Mouse (Mus musculus) liver, embryonic 14.5 days (tissue): Measurements from ENCODE around the gene Btbd16. TPM values are rescaled to one million over a fixed set of nuclear protein-coding genes. Genes with fewer than 3 reads are reported as not detected.

ENCODE experiments used
- ATAC-seq: fragments of 200-750 bp; cut with Nextera tagmentation; 2 replicates; pipeline ENCODE4 v1.8.0; 2017; ENCODE audit warnings: moderate number of reproducible peaks, mild to moderate bottlenecking, moderate library complexity; ENCODE audit not compliant: insufficient read depth
- DNase-seq, 3 experiments: peaks; one replicate each; pipeline ENCODE4 v3.0.0-alpha.2; 2012 to 2013; ENCODE audit warnings: low read depth in 3 of 3, low spot score in 3 of 3
- H3K27ac ChIP-seq: fragments of 300-500 bp; sonication (generic); 2 replicates; pipeline ENCODE4 v1.5.1; 2014; ENCODE audit warnings: moderate library complexity, mild to moderate bottlenecking, control low read depth, inconsistent platforms
- H3K27me3 ChIP-seq: fragments of 300-500 bp; sonication (generic); 2 replicates; pipeline ENCODE4 v1.6.1; 2014; ENCODE audit warnings: mild to moderate bottlenecking, low read length, moderate library complexity; ENCODE audit not compliant: control insufficient read depth, insufficient read depth
- H3K36me3 ChIP-seq: fragments of 300-500 bp; sonication (generic); replicated peaks from 2 replicates; pipeline ENCODE4 v1.6.1; 2014; ENCODE audit warnings: low read depth; ENCODE audit not compliant: control insufficient read depth, insufficient read depth
- H3K4me1 ChIP-seq, 2 experiments: fragments of 200-500 bp in 1 of 2; fragments of 300-500 bp in 1 of 2; sonication (generic) in 1 of 2; replicated peaks; 2 replicates each; pipeline ENCODE4 v1.6.1; 2012 to 2014; ENCODE audit warnings: antibody characterized with exemption in 1 of 2, inconsistent platforms in 1 of 2, low read length in 1 of 2; ENCODE audit not compliant: control insufficient read depth in 2 of 2, insufficient read depth in 2 of 2
- H3K4me2 ChIP-seq: fragments of 300-500 bp; sonication (generic); 2 replicates; pipeline ENCODE4 v1.6.1; 2014; ENCODE audit warnings: low read depth, mild to moderate bottlenecking, control low read depth, moderate library complexity
- H3K4me3 ChIP-seq, 2 experiments: fragments of 200-500 bp in 1 of 2; fragments of 300-500 bp in 1 of 2; sonication (generic) in 1 of 2; 2 replicates each; pipeline ENCODE4 v1.5.1; 2012 to 2014; ENCODE audit warnings: low read depth in 2 of 2, low read length in 2 of 2, mild to moderate bottlenecking in 2 of 2, control low read depth in 1 of 2, inconsistent platforms in 1 of 2, moderate library complexity in 1 of 2; ENCODE audit not compliant: insufficient read depth in 1 of 2
- H3K9ac ChIP-seq: fragments of 300-500 bp; sonication (generic); replicated peaks from 2 replicates; pipeline ENCODE4 v1.6.1; 2014; ENCODE audit warnings: mild to moderate bottlenecking, control low read depth, moderate library complexity
- H3K9me3 ChIP-seq: fragments of 300-500 bp; sonication (generic); 2 replicates; pipeline ENCODE4 v1.6.1; 2016; ENCODE audit warnings: low read length, mixed read lengths; ENCODE audit not compliant: control insufficient read depth
- CTCF ChIP-seq: IDR thresholded peaks from 2 replicates; pipeline ENCODE4 v1.5.1; 2016; ENCODE audit warnings: antibody characterized with exemption, low read depth, control low read depth
- EP300 ChIP-seq: IDR thresholded peaks from 2 replicates; pipeline ENCODE4 v1.6.1; 2016; ENCODE audit warnings: antibody characterized with exemption, low read depth
- WGBS: fragments of 180-500 bp; shearing (Covaris S2); extraction: QIAGEN DNeasy Blood & Tissue Kit; methylation state at CpG from one replicate; pipeline ENCODE4 v1.1.7; 2014; ENCODE audit not compliant: insufficient replicate concordance; 5-methylcytosine and 5-hydroxymethylcytosine counted together
- polyA plus RNA-seq, 2 experiments: library from polyadenylated mRNA; depleted of rRNA in 1 of 2; stranded (reverse) in 1 of 2; unstranded in 1 of 2; fragments of >200 nt; fragmentation: Nextera tagmentation in 1 of 2; extraction: Ambion mirVana in 1 of 2; gene quantifications; 2 replicates each; pipeline versions ENCODE4 v1.2.1 to v1.2.3; 2012 to 2014

The Btbd16 gene
- polyA plus RNA-seq, 2 experiments = 0.05 TPM; not detected in 1

GRCm38 (mm10) chr7:130839380-130840100 is 65.7 kb downstream of the Btbd16 start:
- Histone ChIP-seq H3K27ac (no peak overlapping the region), H3K36me3 (no peaks in the 10 kb centered on the region), H3K9me3 (no peaks in the 10 kb centered on the region), H3K27me3 (no peaks in the 10 kb centered on the region), H3K9ac (no peak overlapping the region), H3K4me2 (no peak overlapping the region), H3K4me3 (no peak overlapping the region), H3K4me1 (peaks cover 0 to 7% of the 10 kb centered on the region in 2 experiments; a peak in 1 of 4 replicates)
- peak; percentile 42; the same call in 1 of the 2 replicates for ATAC-seq
- peak in 1 of 3 experiments; percentile 22 for DNase-seq
- TF ChIP-seq CTCF (no peak), EP300 (no peak)
- WGBS = 52% methylated on average over 12 of the region's 12 CpGs

GRCm38 (mm10) chr7:130847164-130847718 is 73.4 kb downstream of the Btbd16 start:
- Histone ChIP-seq H3K4me1 (0 out of 4 replicates have a peak, but pooled peaks cover 0 to 3% of the 10 kb centered on the region in 2 experiments), H3K9me3 (no peaks in the 10 kb centered on the region), H3K4me3 (no peak overlapping the region), H3K9ac (no peak overlapping the region), H3K27ac (no peak overlapping the region), H3K27me3 (no peaks in the 10 kb centered on the region), H3K4me2 (no peak overlapping the region), H3K36me3 (no peaks in the 10 kb centered on the region)
- WGBS = 51% methylated on average over 17 of the region's 17 CpGs
- ATAC-seq (no peak), DNase-seq (no peak)
- TF ChIP-seq CTCF (no peak), EP300 (no peak)

GRCm38 (mm10) chr7:130854684-130855292 is 80.9 kb downstream of the Btbd16 start:
- no peak for ATAC-seq
- TF ChIP-seq EP300 = no peak
- no peak for TF ChIP-seq CTCF
- no peak overlapping the region for H3K4me3 ChIP-seq

GRCm38 (mm10) chr7:130855681-130856080 is 81.8 kb downstream of the Btbd16 start:
- Histone ChIP-seq H3K4me3 (no peak overlapping the region), H3K9ac (no peak overlapping the region), H3K27me3 (no peaks in the 10 kb centered on the region), H3K36me3 (no peaks in the 10 kb centered on the region), H3K4me1 (no peaks in the 10 kb centered on the region), H3K4me2 (no peak overlapping the region), H3K27ac (no peak overlapping the region), H3K9me3 (no peaks in the 10 kb centered on the region)
- no peak for TF ChIP-seq CTCF
- TF ChIP-seq EP300 = no peak
- no peak for ATAC-seq
- no peak for DNase-seq
- WGBS = 32% methylated on average over 3 of the region's 3 CpGs

More at GRCm38 (mm10) chr7:130854684-130855292, 80.9 kb downstream of the Btbd16 start:
- DNase-seq = no peak
- 55% methylated on average over 4 of the region's 4 CpGs for WGBS
- Histone ChIP-seq H3K4me1 (no peaks in the 10 kb centered on the region), H3K4me2 (no peak overlapping the region), H3K27me3 (no peaks in the 10 kb centered on the region), H3K36me3 (no peaks in the 10 kb centered on the region), H3K9ac (no peak overlapping the region), H3K27ac (no peak overlapping the region), H3K9me3 (no peaks in the 10 kb centered on the region)

- Histone ChIP-seq H3K4me1 (no peaks in the 10 kb centered on the region), H3K4me3 (no peak overlapping the region), H3K36me3 (no peaks in the 10 kb centered on the region), H3K27me3 (no peaks in the 10 kb centered on the region), H3K4me2 (no peak overlapping the region), H3K9ac (no peak overlapping the region), H3K27ac (no peak overlapping the region), H3K9me3 (no peaks in the 10 kb centered on the region)
- 23% methylated on average over 6 of the region's 6 CpGs for WGBS
- ATAC-seq = no peak
- TF ChIP-seq EP300 (no peak), CTCF (no peak)
- no peak for DNase-seq
These were observed 84.1 kb downstream of the Btbd16 start for GRCm38 (mm10) chr7:130857973-130858372.
